Mouse (Mus musculus): ENCODE measurements around the gene Gm14325.
"Not testable (repeated sequence)": the region's sequence is repeated elsewhere in the genome, so short reads cannot be mapped to it uniquely, and the experiment has no call there.

Gm14325 gene

DNA sequence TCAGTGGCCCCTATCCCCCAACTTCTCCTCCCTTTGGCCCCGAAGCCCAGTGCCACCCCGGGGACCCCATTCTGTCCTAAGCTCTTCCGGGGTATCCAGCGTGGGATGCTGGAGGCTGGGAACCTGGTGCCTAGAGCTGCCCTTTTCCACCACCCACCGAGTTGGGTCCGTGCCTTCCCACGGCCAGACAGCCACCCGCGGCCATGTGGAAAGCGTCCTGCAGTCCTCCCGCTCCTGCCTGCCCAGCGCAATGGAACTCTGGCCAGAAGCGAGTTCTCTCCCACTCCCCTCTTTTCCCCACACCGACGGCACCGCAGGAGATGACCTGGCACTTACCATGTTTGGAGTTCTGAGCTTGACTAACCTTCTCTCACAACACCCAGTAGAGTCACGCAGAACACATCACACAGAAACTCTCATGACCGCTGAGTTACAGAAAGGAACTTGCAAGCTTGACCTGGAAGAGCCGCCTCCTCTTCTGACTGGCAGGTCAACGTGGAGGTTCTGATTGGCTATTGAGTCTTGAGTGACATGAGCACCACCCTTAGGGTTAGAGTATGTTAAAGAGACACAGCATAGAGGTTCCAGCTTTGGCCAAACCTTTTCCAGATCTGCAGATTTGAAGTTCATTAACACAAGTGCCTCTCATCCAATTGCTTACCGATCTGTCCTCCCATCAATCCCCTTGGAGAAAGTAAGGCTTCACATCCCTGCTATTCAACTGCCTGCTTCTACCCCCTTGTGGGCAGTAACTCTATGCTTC lies at the start of gene Gm14325:
TSS of gene Gm14325 (minus strand) at position 436 of the 763 bp plus-strand sequence.
- DNase-seq (ENCODE audit: low spot score), result peak; percentile 83

GRCm38 (mm10) chr2:177887743-177888142 lies 47.6 kb upstream of the Gm14325 start:
- DNase-seq (ENCODE audit: low spot score), result not testable (repeated sequence)

DNA sequence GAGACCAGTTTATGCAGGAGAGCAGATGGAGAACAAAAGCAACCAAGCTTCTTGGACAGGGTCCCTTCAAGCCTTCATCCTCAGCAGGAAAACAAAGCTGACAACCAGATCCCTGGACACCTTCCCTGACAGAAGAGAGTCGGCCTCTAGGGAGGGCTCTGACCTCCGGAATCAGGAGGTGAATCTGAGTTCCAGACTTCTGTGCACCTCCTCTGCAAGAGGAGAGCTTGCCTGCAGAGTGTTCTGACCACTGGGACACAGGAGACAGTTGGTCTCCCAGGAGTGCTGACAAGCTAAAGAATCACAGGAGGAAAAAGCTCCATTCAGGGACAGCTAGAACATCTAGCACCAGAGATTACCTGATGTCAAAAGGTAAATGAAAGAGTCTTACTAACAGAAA lies 22.1 kb upstream of the Gm14325 start:
- not testable (repeated sequence) for DNase-seq (ENCODE audit: low spot score)

- DNase-seq (ENCODE audit: low spot score), result not testable (repeated sequence)
Observed at GRCm38 (mm10) chr2:177843666-177844065, 3.5 kb upstream of the Gm14325 start.

- not testable (repeated sequence) for DNase-seq (ENCODE audit: low spot score)
Observed at GRCm38 (mm10) chr2:177836756-177837155, 3.4 kb downstream of the Gm14325 start.

- DNase-seq (ENCODE audit: low spot score), result not testable (repeated sequence)
Observed at GRCm38 (mm10) chr2:177835733-177836536, 4.2 kb downstream of the Gm14325 start.

DNA sequence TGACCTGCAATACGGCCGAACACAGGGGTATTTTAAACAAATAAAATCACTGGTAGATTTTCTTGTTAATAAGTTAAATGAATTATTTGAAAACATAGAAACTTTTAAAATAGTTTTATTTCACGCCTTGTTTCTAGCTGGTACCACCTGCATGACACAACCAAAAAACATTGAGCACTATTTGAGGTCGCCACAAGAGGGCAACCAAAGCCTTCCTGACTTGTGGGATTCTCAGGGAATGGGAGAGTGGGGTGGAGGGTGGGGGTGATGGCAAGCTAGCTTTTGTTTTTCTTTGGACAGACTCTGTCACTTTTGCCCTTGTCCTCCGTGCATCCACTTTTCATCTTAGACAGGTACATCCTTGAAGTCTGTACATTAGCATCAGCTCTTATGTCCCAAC lies 18.2 kb downstream of the Gm14325 start:
- DNase-seq (ENCODE audit: low spot score), result not testable (repeated sequence)

DNA sequence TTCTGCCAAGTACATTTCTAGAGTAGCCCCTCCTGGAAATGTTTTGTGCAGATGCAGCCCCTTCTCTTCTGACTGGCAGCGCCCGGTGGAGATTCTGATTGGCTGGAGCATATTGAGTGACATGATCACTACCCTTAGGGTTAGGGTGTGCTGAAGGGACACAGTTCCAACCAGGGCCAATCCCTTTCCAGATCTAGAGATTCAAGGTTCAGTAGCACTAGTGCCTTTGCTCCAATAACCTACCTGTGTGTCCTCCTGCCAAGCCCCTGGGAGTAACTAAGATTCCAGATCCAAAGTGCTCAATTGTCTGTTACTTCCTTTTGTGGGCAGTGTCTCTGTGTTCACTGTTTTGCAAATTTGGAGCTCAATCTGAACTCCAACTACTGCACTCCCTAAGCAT lies 34.0 kb downstream of the Gm14325 start:
- not testable (repeated sequence) for DNase-seq (ENCODE audit: low spot score)

GRCm38 (mm10) chr2:177787351-177787750 lies 52.8 kb downstream of the Gm14325 start:
- DNase-seq (ENCODE audit: low spot score), result not testable (repeated sequence)
